Mouse (Mus musculus) cerebellum, postnatal 10 days (tissue): ENCODE data around the gene Syce1.

Experiments
- DNase-seq, 2 experiments: peaks; one replicate each; pipeline ENCODE4 v3.0.0; 2021; ENCODE audit warnings: mixed read lengths in 2 of 2

Gene Syce1

DNA sequence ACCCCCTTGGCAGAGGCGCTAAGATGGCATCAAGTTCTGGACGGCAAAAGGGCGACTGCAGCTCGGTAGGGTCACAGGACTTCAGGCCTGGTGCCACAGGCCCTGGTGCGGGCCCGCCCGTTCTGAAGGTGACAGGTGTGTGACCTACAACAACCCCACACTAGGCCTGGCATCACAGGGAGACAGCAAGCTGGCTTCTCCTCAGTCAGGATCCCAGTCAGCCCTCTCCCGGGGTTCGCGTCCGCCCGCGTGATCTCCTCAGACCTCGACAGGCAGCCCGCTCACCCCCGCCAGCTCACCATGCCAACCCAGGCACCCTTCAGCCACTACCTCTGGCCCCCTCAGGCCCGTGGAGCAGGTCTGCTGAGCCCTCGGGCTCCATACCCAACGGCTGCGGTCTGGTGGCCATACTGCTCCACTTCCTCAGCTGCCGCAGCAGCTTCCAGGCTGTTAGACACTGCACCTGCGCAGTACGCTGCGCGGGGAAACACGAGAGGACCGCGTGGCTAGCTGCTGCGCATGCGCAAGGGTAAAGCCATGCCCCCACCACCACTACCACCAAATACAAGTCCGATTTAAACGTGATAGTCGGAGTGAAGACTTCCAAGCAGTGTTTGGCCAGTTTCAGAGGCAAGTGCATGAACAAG is at the start of gene Syce1:
Syce1 (minus strand) TSS at position 447 of the 647 bp plus-strand sequence.
- no peak for DNase-seq

DNA sequence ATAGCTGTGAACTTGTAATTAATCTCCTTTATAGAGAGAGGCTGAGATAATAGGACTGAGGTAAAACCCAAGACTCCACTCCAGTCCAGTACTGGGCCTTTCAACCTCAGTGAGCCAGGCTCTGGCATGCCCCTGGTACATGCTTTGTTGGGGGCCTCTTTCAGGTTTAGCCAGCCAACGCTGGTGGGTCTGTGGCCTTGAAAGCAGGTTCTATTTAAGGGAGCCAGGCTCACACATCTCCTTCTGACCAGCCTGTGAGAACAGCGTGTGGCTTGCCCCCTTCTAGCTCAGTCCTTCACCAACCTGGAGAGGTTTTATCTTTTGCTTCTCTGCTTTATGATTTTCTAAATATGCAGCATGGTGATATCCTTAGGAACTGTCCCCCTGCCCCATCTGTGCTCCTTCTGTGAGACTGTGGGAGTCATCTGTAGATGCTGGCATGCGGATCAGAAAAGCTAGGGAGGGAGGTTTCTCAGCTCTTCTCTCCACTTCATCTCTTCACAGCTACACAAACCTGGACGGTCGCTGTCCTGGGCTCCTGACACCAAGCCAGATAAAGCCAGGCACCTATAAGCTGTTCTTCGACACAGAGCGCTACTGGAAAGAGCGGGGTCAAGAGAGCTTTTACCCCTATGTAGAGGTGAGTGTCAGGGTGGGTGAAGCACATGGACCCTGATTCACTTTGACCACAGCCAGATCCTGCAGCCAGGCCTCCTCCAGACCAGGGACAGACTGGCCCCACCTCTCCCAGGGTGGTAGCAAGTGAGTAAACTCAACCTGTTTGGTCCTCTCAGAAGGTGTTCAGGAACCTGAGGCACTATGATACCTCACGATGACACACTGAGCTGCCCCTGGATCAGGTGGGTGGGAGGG is 48.8 kb upstream of the Syce1 start:
- DNase-seq: no peak

DNA sequence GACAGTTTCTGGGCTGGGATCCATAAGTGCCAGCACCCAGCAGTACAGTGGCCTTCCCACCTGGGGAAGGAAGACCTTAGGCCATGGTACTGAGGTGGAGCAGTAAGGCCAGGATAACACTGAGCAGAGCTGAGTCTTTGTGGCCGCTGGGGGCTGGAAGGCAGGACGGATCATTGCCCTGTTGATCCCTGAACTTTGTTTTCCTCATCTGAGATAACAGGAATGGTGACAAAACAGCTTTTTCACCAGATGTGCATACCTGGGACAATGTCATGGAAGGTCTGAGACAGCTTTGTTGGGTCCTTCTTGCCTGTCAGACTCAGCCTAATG is 48.1 kb upstream of the Syce1 start:
- no peak for DNase-seq

DNA sequence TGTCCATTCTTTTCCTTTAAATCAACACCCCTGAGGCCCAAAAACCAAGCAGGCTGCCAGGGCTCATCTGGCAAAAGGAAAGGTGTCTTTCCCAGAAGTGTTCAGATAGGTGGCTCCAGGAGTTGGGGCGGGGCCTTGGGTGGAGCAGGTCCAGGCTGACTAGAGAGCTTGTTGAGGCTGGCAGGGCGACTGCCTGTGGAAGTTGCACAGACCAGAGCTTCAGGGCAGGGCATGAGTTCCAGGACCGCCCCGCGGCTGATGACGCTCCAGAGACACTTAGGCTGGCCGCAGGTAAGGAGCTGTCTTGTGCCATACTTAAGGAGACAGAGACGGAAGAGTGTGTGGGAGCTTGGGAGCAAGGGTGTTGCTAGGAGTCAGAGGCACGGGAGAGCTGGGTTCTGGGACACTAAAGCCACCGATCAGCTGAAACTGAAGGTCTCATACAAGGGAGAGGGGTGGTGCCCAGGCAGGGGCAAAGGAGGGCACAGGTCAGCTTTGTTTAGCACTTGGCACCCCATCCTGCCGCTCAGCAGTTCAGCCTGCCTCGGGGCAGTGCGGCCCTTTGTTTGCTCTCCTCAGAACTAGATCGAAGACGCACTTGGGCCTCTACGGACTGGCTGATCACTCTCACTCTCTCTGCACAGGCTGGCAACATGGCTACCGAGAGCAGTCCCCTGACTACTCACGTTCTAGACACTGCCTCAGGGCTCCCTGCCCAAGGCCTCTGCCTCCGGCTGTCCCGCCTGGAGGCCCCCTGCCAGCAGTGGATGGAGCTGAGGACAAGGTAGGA is 47.5 kb upstream of the Syce1 start, which contains the start of gene Urah:
Urah (plus strand) TSS at position 51 of the 790 bp plus-strand sequence.
- peak in 1 of 2 experiments; percentile 35 for DNase-seq

DNA sequence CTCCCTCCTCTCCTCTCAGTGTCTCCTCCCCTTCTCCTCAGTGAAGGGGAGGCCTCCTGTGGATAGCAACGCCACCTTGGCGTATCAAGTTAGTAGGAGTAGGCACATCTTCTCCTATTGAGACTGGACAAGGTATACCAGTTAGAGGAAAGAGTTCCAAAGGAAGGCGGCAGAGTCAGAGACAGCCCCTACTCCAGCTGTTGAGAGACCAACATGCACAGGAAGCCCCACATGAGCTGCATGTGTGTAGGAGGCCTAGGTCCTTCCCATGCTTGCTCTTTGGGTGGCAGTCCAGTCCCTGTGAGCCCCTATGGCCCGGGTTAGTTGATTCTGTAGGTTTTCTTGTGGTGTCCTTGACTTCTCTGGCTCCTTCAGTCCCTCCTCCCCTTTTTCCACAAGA is 45.7 kb upstream of the Syce1 start:
- DNase-seq: no peak

DNA sequence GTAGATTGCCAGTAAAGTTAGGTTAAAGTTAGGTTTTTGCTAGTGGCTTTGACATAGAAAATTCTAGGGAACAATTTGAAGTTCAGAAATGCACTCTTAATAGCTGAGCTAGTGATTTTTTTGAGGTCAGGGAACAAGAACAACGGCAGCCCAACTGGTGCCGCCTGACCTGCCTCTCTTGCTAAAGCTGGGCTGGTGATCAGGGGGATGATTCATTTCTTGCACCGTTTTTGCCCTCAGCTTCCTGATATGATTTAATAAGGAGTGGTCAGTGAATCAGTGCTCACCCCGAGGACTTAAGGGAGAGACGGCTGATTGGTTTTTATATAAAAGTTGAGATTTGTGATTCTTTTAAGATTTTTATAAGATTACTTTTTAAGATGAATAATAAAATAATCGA is 43.8 kb upstream of the Syce1 start:
- DNase-seq: no peak

DNA sequence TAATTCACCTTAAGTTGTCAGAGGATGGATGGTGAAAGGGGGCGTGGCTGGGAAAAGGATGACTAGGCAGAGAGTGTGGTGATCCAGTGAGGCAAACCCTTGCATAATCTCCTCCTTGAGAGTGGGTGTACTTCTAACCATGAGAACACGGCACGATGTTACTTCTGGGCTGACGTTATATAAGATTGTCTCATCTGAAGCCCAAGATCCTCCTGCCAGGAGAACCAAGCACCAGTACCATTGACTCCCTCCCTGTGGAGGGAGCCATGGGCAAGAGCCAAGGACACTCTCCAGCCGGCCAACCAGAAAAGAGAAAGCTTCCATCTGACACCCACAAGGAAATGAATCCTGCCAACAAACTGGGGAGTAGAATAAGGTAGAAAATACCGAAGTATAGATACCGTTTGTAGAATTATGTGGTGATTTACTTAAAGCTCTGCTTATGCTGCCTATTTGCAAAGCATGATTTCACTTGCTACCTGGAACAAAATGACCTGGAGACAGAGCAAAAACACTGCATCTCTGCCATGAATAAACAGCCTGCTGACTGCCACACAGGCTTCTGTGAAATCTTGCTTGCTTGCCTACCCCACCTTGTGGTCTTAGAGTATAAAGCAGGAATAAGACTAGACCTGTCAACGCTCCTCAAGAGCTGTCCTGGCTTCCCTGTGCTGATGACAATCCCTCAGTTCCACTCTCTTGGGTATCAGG is 40.7 kb upstream of the Syce1 start:
- DNase-seq: peak; percentile 73 to 80

DNA sequence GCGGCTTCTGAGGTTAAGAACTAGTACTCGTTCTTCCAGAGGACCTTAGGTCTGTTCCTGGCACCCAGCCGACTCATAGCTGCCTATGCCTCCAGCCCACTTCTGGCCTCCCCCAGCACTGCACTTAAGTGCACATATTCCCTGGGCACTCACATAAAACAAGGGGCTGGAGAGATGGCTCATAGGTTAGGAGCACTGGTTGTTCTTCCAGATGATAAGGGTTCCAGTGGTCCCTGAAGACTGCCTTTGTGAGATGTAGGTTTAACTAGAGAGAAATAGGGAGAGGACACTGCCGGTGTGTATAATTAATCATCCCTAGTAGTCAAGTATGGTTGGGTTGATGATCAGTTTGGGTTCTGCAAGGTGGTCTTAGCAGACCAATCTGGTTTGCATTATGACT is 35.1 kb upstream of the Syce1 start:
- no peak for DNase-seq

DNA sequence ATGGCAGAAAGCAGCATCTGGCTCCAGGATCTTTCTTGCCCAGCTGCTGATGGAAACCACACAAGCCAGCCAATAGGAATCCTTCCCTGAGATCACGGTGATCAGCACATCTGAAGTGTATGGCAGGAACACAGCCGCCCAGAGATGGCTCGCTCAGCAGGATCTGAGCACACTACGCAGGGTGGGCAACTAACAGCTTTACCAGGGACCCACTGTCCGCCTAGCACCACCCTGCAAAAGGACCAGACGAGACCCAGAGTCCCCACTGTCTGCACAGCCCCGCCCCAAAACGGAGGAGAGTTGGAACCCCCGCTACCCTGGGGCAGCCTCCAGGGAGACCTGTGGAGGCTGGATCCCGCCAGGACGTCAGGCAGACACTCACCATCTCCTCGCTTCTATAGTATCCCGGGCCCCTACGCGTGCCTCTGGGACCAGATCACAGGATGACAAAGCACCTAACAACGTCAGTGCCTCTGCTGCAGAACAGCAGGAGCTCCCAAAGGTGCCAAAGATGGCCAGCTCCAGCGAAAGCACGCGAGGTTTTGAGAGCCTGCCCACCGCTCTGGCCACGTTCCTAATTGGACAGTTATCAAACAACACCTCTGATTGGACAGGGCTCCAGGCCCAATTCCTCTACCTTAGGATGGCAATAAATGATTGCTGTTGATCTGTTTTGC is 34.1 kb upstream of the Syce1 start, which contains the start of gene Zfp941:
Zfp941 (minus strand) TSS at position 526 of the 677 bp plus-strand sequence.
- DNase-seq: peak; percentile 91 to 96

DNA sequence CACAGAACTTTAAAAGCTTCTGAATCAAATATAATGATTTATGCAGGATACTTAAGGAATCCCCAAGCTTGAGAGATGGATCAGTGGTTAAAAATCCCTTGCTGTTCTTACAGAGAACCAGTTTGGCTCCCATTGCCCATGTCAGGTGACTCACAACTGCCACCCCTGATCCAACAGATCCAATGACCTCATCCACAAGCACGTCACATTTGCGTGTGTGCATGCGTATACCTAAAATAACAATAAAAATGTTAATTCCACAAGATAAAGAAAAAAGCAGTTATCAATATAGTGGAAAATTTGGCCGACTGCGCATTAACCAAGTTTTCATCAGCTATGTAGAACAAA is 33.6 kb upstream of the Syce1 start:
- DNase-seq: peak; percentile 14 to 39

DNA sequence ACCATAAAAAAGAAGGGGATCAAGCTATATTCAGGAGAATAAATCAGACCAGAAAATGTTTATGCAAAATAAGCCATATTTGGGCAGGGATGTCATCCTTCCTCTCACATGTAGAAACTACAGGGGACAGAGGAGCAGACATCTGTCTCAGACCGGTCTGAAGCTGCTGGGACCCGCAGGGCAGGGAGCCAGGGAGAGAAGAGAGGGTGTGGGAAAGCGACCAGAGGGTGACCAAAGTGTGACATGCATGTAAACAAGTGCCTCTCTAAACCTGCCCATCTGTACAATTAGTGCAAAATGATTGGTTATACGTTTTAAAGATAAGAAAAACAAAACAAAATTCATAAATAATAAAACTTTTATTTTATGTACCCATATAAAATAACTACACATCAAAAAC is 32.5 kb upstream of the Syce1 start:
- peak; percentile 43 to 50 for DNase-seq

DNA sequence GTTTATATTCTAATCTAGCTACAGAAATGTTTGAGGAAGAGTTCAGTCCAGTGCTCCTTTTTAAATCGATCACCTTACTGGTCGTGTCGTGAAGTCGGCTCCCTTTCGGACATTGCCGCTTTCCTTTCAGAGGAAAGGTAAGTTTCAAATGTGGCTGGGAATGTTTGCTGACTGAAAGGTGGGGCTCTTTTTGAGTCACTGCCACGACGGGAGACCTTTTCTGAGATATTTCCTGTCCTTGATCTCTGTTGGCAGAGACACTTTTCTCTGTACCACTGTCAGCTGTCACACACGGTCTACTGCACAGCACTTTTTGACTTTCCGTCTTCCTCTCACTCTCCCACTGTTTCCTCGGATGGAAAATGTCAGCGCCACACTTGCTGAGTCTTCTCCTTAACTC is 25.2 kb upstream of the Syce1 start:
- DNase-seq: no peak

DNA sequence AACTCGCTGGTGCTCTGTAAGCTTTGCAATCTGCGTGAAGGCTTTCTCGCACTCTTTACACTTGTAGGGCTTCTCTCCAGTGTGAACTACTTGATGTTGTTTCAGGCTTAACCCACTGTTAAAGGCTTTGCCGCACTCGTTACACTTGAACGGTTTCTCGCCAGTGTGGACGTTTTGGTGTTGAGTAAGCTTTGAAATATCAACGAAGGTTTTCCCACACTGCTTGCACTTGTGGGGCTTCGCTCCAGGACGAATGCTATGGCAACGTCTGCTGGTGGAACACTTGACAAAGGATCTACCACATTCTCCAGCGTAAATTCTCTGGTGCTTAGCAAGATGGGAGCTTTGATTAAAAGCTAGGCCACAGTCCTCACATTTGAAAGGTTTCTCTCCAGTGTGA is 24.1 kb upstream of the Syce1 start:
- peak in 1 of 2 experiments; percentile 35 for DNase-seq

DNA sequence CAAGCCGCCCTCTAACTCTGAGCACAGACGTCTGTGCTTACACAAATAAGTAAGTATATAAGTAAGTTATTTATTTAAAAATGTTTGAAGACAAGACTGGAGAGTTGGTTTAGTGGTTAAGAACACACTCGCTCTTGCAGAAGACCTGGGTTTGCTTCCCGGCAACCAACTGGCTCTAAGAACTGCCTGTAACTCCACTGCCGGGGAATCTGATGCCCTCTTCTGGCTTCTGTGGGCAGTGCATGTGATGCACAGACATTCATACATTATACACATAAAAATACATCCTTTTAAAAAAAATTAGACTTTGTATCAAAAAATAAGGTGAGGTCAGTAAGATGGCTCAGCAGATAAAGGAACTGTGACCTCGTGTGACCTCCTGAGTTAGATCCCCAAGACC is 22.8 kb upstream of the Syce1 start:
- DNase-seq: no peak

DNA sequence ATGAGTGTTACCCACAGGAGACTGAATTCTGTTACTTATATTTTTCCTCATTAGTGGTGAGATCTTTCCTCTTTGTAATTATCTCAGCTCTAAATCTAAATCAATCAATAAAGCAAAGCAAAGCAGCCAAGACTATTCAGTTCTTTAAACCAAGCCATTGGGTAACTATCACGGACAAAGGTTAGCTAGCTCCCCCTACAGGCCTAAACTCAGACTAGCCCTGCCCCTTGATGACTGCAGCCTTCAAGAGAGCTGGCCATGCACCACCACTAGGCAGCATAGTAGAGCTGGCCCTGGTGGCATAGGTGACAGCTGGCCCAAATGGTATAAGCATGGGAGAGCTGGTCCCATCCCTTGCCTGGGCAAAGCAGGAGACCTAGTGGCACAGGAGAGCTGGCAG is 18.1 kb upstream of the Syce1 start:
- DNase-seq: peak; percentile 50

DNA sequence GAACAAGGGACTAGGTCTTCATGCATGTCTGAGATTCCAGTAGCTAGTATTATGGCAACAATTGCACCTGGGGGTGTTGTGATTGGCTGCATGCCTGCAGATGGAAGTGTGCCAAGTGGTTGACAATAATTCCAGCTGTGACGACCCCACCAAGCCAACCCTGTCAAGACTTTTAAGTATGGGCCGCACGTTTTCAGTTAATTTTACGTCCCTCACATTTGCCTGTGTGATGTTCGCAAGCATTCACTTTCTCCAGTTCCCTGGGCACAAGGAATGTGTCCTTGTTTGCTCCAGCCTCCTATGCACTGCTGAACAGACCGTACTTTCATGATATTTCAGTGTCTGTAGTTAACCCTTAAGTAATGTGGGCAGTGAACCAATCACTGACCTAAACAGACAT is 15.0 kb upstream of the Syce1 start:
- DNase-seq: no peak

DNA sequence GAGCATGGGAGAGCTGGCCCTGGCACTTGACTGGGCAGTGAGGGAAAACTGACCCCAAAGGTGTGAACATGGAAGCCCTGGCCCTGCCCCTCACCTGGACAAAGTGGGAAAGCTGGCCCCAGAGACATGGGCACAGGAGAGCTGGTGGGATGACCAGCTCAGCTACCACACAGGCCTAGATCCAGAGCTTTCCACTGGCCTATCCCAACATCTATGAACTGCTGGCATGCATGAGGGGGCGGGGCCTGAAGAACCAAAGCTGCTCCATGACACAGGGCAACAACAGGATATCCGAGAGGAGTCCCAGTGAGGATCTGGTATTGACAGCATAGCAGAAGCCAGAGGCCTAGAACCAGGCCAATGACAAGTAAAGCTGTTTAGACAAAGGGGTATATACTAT is 10.6 kb upstream of the Syce1 start:
- DNase-seq: no peak

DNA sequence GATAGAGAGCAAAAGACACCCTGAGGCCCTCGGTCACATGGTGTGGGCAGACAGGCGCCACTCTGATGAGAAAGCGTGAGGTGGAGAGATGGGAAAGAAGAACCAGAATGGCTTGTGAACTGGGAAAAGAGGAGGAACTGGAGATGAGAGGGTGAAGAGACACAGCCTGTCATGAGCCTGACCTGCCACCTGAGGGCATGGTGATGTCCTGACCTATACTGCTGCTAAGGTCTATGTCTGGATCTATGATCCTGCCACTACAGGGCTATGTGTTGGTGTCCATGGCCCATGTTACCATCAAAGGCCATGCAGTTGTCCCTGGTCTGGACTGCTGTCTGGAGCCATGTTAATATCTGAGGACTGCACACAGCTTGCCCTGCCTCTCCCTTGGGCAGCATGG is 10.0 kb upstream of the Syce1 start:
- DNase-seq: no peak

DNA sequence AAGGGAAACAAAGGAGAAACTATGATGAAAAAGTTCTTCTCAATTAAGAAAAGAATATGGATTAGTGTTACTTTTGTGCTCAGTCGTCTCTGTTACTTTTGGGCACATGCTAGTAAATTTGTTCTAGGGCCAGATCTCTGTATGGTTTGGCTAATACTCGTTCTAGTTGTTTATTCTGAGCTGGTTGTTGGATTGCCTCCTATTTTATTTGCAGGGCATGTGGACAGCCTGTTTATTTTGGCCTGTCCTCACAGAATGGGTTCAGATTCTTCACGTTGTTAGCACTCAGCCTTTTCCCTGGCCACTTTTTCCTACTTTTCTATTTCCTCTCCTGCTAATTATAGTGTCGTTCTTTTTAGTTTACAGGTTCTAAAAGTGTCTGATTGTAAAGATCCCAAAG is 5.9 kb upstream of the Syce1 start:
- no peak for DNase-seq

DNA sequence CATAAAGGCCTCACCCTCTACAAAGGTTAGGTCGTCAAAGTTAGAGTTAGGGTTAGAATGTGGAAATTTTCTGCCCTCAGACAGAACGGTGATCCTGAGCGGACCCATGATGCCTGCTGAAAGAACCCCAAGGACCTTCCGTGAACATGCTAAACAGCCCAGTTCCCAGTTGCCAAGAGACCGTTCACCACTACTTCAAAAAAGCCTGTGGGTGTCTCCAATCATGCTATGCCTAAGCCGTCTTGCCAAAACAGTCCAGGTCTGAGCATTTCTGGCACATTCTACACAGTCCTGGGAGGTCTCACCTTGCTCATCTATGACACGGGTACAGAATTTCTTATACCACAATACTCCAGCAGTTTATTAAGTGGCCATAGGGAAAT is 392 bp upstream of the Syce1 start:
- DNase-seq: no peak

DNA sequence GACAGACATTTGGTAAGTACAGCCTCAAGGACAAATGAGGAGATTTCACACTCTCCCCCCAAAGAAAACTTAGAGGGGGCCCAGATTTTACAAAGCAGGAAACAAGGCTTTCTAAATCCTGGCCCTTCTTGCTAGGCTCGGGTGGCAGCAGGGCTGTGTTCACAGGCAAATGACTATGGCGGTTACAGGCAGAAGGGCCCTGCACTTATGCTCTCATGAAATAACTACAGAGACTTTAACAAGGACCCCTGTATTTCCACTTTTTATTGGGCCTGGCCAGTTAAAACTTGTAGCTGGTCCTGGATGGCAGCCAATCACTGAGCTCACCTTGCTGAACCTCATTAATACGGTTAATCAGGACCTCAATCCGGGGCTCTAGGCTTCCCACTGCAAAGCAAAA is 7.1 kb downstream of the Syce1 start:
- no peak for DNase-seq
